Mouse (Mus musculus) neural tube, embryonic 11.5 days (tissue): ENCODE data around the gene Smoc1. TPM values are rescaled to one million over a fixed set of nuclear protein-coding genes. Genes with fewer than 3 reads are reported as not detected.

ENCODE experiments used
- ATAC-seq: fragments of 200-750 bp; cut with Nextera tagmentation; 2 replicates; pipeline ENCODE4 v1.8.0; 2017; ENCODE audit warnings: moderate number of reproducible peaks, mild to moderate bottlenecking, moderate TSS enrichment, moderate library complexity; ENCODE audit not compliant: insufficient read depth, low FRiP score, low TSS enrichment
- DNase-seq: peaks from one replicate; pipeline ENCODE4 v3.0.0-alpha.2; 2015; ENCODE audit warnings: low spot score
- H3K27ac ChIP-seq: fragments of 300-500 bp; sonication (generic); 2 replicates; pipeline ENCODE4 v1.5.1; 2014; ENCODE audit warnings: low read depth, mild to moderate bottlenecking, low read length
- H3K27me3 ChIP-seq: fragments of 300-500 bp; sonication (generic); 2 replicates; pipeline ENCODE4 v1.6.1; 2014; ENCODE audit warnings: mild to moderate bottlenecking, low read length, mixed read lengths; ENCODE audit not compliant: control insufficient read depth, insufficient read depth
- H3K36me3 ChIP-seq: fragments of 300-500 bp; sonication (generic); 2 replicates; pipeline ENCODE4 v1.6.1; 2014; ENCODE audit warnings: mild to moderate bottlenecking, low read length, moderate library complexity, mixed read lengths; ENCODE audit not compliant: control insufficient read depth, insufficient read depth
- H3K4me1 ChIP-seq: fragments of 300-500 bp; sonication (generic); 2 replicates; pipeline ENCODE4 v1.6.1; 2014; ENCODE audit warnings: low read length, mixed read lengths; ENCODE audit not compliant: control insufficient read depth, insufficient read depth
- H3K4me2 ChIP-seq: fragments of 300-500 bp; sonication (generic); 2 replicates; pipeline ENCODE4 v1.6.1; 2014; ENCODE audit warnings: low read depth, mild to moderate bottlenecking, moderate library complexity
- H3K4me3 ChIP-seq: fragments of 300-500 bp; sonication (generic); 2 replicates; pipeline ENCODE4 v1.5.1; 2014; ENCODE audit warnings: low read depth, low read length
- H3K9ac ChIP-seq: fragments of 300-500 bp; sonication (generic); 2 replicates; pipeline ENCODE4 v1.6.1; 2014; ENCODE audit warnings: mild to moderate bottlenecking, low read length
- H3K9me3 ChIP-seq: fragments of 300-500 bp; sonication (generic); 2 replicates; pipeline ENCODE4 v1.6.1; 2016; ENCODE audit warnings: low read length; ENCODE audit not compliant: control insufficient read depth
- WGBS: fragments of 180-500 bp; shearing (Covaris S2); extraction: QIAGEN DNeasy Blood & Tissue Kit; methylation state at CpG from one replicate; pipeline ENCODE4 v1.1.7; 2014; 5-methylcytosine and 5-hydroxymethylcytosine counted together
- polyA plus RNA-seq: library from polyadenylated mRNA; unstranded; fragments of >200 nt; fragmentation: Nextera tagmentation; extraction: Ambion mirVana; gene quantifications from 2 replicates; pipeline ENCODE4 v1.2.1, GENCODE M21; 2014

The Smoc1 gene
- polyA plus RNA-seq, 1 experiment from 2014 or later = 13.1 TPM

- ATAC-seq = peak; percentile 35; the same call in 1 of the 2 replicates
- no peaks in the 10 kb centered on the region for H3K36me3 ChIP-seq
- H3K4me2 ChIP-seq = no peak overlapping the region
- no peak overlapping the region for H3K9ac ChIP-seq
- H3K9me3 ChIP-seq = no peaks in the 10 kb centered on the region
- H3K4me3 ChIP-seq = no peak overlapping the region
- no peak overlapping the region for H3K27ac ChIP-seq
- H3K27me3 ChIP-seq = no peaks in the 10 kb centered on the region
- 59% methylated on average over 3 of the region's 3 CpGs for WGBS
- peak; percentile 75 for DNase-seq
- H3K4me1 ChIP-seq = no peaks in the 10 kb centered on the region
Observed at GRCm38 (mm10) chr12:81182073-81182472, 155.5 kb downstream of the Smoc1 start.

DNA sequence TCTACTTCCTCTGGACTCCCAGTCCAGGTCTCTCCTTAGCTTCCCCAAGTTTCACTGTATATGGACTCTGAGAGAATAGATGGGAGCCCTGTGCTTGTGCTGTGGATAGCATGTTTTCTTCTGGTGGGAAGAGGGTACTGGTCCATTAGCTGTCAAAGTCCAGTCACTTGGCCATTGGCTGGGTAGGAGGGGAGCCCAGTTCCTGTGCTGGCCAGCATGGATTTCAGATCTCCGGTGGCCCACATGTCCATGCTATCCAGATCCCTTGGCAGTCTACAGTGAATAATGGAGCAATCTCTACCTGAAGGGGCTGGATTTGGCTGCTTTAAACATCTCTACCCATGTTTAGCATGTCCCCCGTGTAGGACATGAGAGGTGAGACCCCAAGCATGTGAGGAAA is 158.4 kb downstream of the Smoc1 start:
- Histone ChIP-seq H3K9me3 (no peaks in the 10 kb centered on the region), H3K4me3 (no peak overlapping the region), H3K27ac (no peak overlapping the region), H3K9ac (no peak overlapping the region), H3K4me1 (no peaks in the 10 kb centered on the region), H3K36me3 (no peaks in the 10 kb centered on the region), H3K27me3 (no peaks in the 10 kb centered on the region), H3K4me2 (no peak overlapping the region)
- DNase-seq (no peak), ATAC-seq (no peak)
- WGBS = 95% methylated on average over 2 of the region's 2 CpGs

DNA sequence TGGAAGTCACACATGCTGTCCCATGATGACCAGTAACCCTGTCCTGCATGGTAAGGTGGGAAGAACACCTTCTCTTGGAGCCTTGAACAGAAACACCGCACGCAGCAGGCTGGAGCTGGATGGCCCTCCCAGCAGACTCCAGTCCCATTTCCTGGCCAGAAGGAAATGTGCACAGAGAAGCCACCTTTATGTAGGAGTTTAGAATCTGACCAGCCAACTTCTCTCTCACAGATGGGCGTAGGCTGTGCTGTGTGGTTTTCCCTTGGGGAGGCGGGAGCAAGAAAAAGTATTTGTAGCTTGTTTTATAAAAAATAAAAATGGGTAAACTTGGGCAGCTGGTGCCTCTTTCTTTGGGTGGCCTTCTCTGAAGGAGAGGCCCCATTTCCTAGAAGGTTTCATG is 159.5 kb downstream of the Smoc1 start:
- no peaks in the 10 kb centered on the region for H3K4me1 ChIP-seq
- no peaks in the 10 kb centered on the region for H3K27me3 ChIP-seq
- H3K36me3 ChIP-seq = no peaks in the 10 kb centered on the region
- H3K9me3 ChIP-seq = no peaks in the 10 kb centered on the region
- WGBS = 96% methylated on average over 4 of the region's 4 CpGs
- DNase-seq = no peak
- no peak overlapping the region for H3K9ac ChIP-seq
- no peak overlapping the region for H3K27ac ChIP-seq
- no peak for ATAC-seq
- no peak overlapping the region for H3K4me3 ChIP-seq
- no peak overlapping the region for H3K4me2 ChIP-seq

- DNase-seq (no peak), ATAC-seq (no peak)
- no peak overlapping the region for H3K4me2 ChIP-seq
- no peak overlapping the region for H3K27ac ChIP-seq
- no peaks in the 10 kb centered on the region for H3K27me3 ChIP-seq
- no peaks in the 10 kb centered on the region for H3K36me3 ChIP-seq
- H3K4me3 ChIP-seq = no peak overlapping the region
- H3K4me1 ChIP-seq = no peaks in the 10 kb centered on the region
- WGBS = 82% methylated on average over 3 of the region's 3 CpGs
- H3K9me3 ChIP-seq = no peaks in the 10 kb centered on the region
- no peak overlapping the region for H3K9ac ChIP-seq
Observed at GRCm38 (mm10) chr12:81186668-81187067, 160.1 kb downstream of the Smoc1 start.

DNA sequence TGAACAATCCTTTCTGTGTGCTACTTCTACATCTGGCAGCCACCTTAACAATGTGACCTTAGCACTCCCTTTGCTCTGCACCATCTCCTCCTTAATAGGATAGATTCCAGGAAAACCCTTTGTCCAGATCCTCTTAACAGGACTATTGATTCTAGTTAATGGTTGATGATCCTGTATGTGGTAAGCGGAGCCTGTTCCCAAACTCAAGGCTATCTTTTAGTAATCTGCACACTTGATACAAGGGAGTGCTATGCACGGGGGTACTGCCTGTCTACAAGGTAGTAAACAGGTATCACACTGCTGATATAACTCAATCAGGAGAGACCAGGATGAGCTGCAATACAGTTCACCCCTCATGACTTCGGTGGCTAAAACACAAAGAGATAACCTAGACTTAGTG is 161.8 kb downstream of the Smoc1 start:
- 87% methylated on average over 3 of the region's 3 CpGs for WGBS
- Histone ChIP-seq H3K4me1 (no peaks in the 10 kb centered on the region), H3K4me3 (no peak overlapping the region), H3K4me2 (no peak overlapping the region), H3K27ac (no peak overlapping the region), H3K36me3 (no peaks in the 10 kb centered on the region), H3K9me3 (no peaks in the 10 kb centered on the region), H3K27me3 (no peaks in the 10 kb centered on the region), H3K9ac (no peak overlapping the region)
- no peak for ATAC-seq
- DNase-seq = no peak

DNA sequence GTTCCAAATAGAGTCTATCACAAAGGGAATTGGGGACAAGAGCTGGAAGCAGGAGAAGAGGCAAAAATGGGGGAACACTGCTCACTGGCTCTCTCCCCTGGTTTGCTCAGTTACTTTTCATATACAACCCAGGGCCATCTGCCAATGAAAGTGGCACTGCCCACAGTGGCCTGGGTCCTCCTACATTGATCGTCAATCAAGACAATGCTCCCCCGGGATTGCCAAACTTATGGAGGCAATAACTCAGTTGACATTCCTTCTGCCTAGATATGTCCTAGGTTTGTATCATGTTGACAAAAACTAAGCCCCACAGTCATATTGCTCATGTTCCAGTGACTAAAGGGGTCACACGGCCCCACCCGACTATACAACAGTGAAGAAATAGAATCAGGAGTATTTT is 162.4 kb downstream of the Smoc1 start:
- H3K9me3 ChIP-seq = no peaks in the 10 kb centered on the region
- no peak overlapping the region for H3K4me3 ChIP-seq
- H3K4me2 ChIP-seq = no peak overlapping the region
- H3K9ac ChIP-seq = no peak overlapping the region
- WGBS = 93% methylated on average over 4 of the region's 4 CpGs
- no peak for DNase-seq
- H3K36me3 ChIP-seq = no peaks in the 10 kb centered on the region
- H3K27ac ChIP-seq = no peak overlapping the region
- H3K4me1 ChIP-seq = no peaks in the 10 kb centered on the region
- no peak for ATAC-seq
- H3K27me3 ChIP-seq = no peaks in the 10 kb centered on the region

GRCm38 (mm10) chr12:81189636-81190035 is 163.0 kb downstream of the Smoc1 start:
- H3K9ac ChIP-seq = no peak overlapping the region
- DNase-seq = no peak
- H3K27ac ChIP-seq = no peak overlapping the region
- H3K27me3 ChIP-seq = no peaks in the 10 kb centered on the region
- no peaks in the 10 kb centered on the region for H3K4me1 ChIP-seq
- no peak for ATAC-seq
- WGBS = 83% methylated on average over 1 of the region's 1 CpGs
- H3K4me3 ChIP-seq = no peak overlapping the region
- H3K36me3 ChIP-seq = no peaks in the 10 kb centered on the region
- H3K9me3 ChIP-seq = no peaks in the 10 kb centered on the region
- H3K4me2 ChIP-seq = no peak overlapping the region

- WGBS = 86% methylated on average over 2 of the region's 2 CpGs
- no peaks in the 10 kb centered on the region for H3K27me3 ChIP-seq
Observed at GRCm38 (mm10) chr12:81193968-81194367, 167.4 kb downstream of the Smoc1 start.

DNA sequence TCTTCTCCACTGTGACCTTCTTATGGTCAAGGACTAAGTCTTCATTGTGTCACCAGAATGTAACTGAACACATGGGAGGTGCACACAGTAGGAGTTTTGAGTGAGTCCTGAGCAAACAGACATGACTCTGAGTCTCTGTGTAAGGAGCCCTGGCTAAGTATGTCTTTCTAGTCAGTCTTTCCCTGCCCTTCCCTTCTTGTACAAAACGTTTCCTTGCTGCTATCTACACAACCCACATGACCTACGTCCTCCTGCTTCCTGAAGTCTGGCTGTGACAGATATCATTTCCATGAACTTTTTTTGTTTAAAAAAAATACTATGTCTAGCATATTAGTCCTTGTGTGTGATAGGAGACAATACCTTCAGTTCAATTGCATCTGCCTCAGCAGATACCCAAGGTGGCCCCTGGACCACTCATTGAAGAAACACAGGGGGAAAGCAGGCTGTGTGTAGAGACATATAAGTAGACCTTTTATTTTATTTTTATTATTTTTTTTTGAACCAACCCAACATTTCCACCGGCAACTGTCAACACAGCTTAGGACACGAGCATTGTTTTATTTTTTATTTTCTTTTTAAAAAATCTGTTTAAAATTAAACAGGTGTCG is 171.0 kb downstream of the Smoc1 start:
- H3K9ac ChIP-seq = no peak overlapping the region
- no peaks in the 10 kb centered on the region for H3K36me3 ChIP-seq
- H3K4me2 ChIP-seq = no peak overlapping the region
- no peak overlapping the region for H3K4me3 ChIP-seq
- no peaks in the 10 kb centered on the region for H3K9me3 ChIP-seq
- H3K4me1 ChIP-seq = no peaks in the 10 kb centered on the region
- no peak for ATAC-seq
- no peaks in the 10 kb centered on the region for H3K27me3 ChIP-seq
- WGBS = 73% methylated on average over 5 of the region's 5 CpGs
- H3K27ac ChIP-seq = no peak overlapping the region
- DNase-seq = no peak

More at GRCm38 (mm10) chr12:81193968-81194367, 167.4 kb downstream of the Smoc1 start:
- Histone ChIP-seq H3K4me2 (no peak overlapping the region), H3K9me3 (no peaks in the 10 kb centered on the region), H3K9ac (no peak overlapping the region), H3K4me1 (no peaks in the 10 kb centered on the region), H3K36me3 (no peaks in the 10 kb centered on the region), H3K4me3 (no peak overlapping the region), H3K27ac (no peak overlapping the region)
- DNase-seq (no peak), ATAC-seq (no peak)
